Mouse (Mus musculus) midbrain, embryonic 11.5 days (tissue): ENCODE data around the gene Gmip. TPM values are rescaled to one million over a fixed set of nuclear protein-coding genes. Genes with fewer than 3 reads are reported as not detected.

Experiments used
- ATAC-seq: fragments of 200-750 bp; cut with Nextera tagmentation; 2 replicates; pipeline ENCODE4 v1.8.0; 2017; ENCODE audit warnings: moderate TSS enrichment, moderate library complexity; ENCODE audit not compliant: low FRiP score
- DNase-seq: peaks from one replicate; pipeline ENCODE4 v3.0.0; 2015; ENCODE audit warnings: low spot score; ENCODE audit errors: missing footprints
- H3K27ac ChIP-seq: fragments of 300-500 bp; sonication (generic); 2 replicates; pipeline ENCODE4 v1.5.1; 2014; ENCODE audit warnings: low read depth, low read length
- H3K27me3 ChIP-seq: fragments of 300-500 bp; sonication (generic); 2 replicates; pipeline ENCODE4 v1.6.1; 2014; ENCODE audit warnings: mild to moderate bottlenecking, low read length, moderate library complexity, mixed read lengths; ENCODE audit not compliant: control insufficient read depth, insufficient read depth
- H3K36me3 ChIP-seq: fragments of 300-500 bp; sonication (generic); 2 replicates; pipeline ENCODE4 v1.6.1; 2014; ENCODE audit warnings: mild to moderate bottlenecking, low read length, moderate library complexity, mixed read lengths; ENCODE audit not compliant: control insufficient read depth, insufficient read depth
- H3K4me1 ChIP-seq: fragments of 300-500 bp; sonication (generic); 2 replicates; pipeline ENCODE4 v1.6.1; 2014; ENCODE audit warnings: low read length; ENCODE audit not compliant: control insufficient read depth, insufficient read depth
- H3K4me2 ChIP-seq: fragments of 300-500 bp; sonication (generic); 2 replicates; pipeline ENCODE4 v1.6.1; 2014; ENCODE audit warnings: mild to moderate bottlenecking, moderate library complexity
- H3K4me3 ChIP-seq: fragments of 300-500 bp; sonication (generic); 2 replicates; pipeline ENCODE4 v1.5.1; 2014; ENCODE audit warnings: low read depth, low read length
- H3K9ac ChIP-seq: fragments of 300-500 bp; sonication (generic); 2 replicates; pipeline ENCODE4 v1.6.1; 2014; ENCODE audit warnings: low read length
- H3K9me3 ChIP-seq: fragments of 300-500 bp; sonication (generic); 2 replicates; pipeline ENCODE4 v1.6.1; 2016; ENCODE audit warnings: low read length; ENCODE audit not compliant: control insufficient read depth
- WGBS: fragments of 180-500 bp; shearing (Covaris S2); extraction: QIAGEN DNeasy Blood & Tissue Kit; methylation state at CpG from one replicate; pipeline ENCODE4 v1.1.7; 2014; 5-methylcytosine and 5-hydroxymethylcytosine counted together
- polyA plus RNA-seq: library from polyadenylated mRNA; unstranded; fragments of >200 nt; fragmentation: Nextera tagmentation; extraction: Ambion mirVana; gene quantifications from 2 replicates; pipeline ENCODE4 v1.2.1, GENCODE M21; 2014

Gmip gene
- polyA plus RNA-seq, 1 experiment from 2014 or later = 7.8 TPM

DNA sequence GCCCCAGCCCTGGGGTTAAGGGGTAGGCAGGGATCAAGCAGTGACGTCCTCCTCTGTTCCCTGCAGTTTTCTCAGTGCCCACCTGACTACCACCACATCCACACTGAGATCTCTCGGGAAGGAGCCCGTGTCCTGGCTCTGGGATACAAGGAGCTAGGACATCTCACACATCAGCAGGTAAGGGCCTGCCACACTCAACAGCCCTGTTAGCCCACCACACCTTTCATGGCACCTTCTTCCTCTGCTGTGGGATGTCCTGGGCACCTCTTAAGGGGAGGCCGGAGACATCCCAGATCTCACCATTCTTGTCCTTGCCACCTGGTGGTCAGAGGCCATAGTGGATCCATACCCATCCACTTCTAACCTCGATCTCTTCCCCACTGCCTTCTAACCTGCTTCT is 8.5 kb upstream of the Gmip start:
- Histone ChIP-seq H3K9ac (no peak overlapping the region), H3K27ac (no peak overlapping the region), H3K9me3 (no peaks in the 10 kb centered on the region), H3K27me3 (no peaks in the 10 kb centered on the region), H3K4me1 (no peaks in the 10 kb centered on the region), H3K4me2 (no peak overlapping the region), H3K4me3 (no peak overlapping the region), H3K36me3 (peaks cover 64% of the 10 kb centered on the region)
- ATAC-seq (no peak), DNase-seq (peak; percentile 72)
- 93% methylated on average over 5 of the region's 5 CpGs for WGBS

DNA sequence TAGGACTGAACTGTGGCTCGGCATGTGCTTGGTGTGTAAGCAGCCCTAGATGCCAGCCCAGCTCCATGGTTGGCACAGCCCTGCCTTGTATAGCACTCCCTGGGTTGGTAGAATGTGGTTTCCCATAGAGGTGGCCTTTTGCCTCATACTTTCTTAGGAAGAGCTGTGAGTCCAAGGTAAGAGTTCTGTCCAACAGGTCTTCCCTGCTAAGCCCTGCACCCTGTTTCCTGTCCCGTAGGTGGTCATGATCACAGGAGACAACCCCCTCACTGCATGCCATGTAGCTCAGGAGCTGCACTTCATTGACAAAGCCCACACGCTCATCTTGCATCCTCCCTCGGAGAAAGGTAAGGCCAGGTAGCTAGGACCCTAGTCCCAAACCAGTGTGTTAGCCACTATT is 6.7 kb upstream of the Gmip start:
- Histone ChIP-seq H3K4me3 (no peak overlapping the region), H3K27ac (no peak overlapping the region), H3K36me3 (peaks cover 74% of the 10 kb centered on the region), H3K4me1 (no peaks in the 10 kb centered on the region), H3K27me3 (no peaks in the 10 kb centered on the region), H3K9ac (no peak overlapping the region), H3K4me2 (no peak overlapping the region), H3K9me3 (no peaks in the 10 kb centered on the region)
- DNase-seq (peak; percentile 74), ATAC-seq (no peak)
- WGBS = 98% methylated on average over 4 of the region's 4 CpGs

DNA sequence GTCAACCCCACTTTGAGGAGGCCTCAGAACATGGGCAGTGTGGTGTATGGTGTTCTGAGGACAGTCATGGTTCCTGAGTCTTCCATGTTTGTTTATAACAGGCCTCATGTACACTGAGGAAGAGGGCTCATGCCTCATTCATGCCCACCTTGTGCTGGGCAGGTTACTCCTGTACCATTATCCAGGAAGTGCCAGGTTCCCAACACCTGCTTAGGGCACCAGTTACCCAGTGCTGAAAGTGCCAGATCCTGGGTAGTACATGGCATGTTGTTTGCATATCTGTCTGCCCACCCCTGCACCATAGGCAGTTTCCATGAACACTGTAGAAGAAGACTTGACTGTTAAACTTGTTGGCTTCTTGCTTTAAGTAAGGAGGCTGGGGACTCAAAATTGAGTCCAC is 6.3 kb upstream of the Gmip start:
- H3K4me2 ChIP-seq = no peak overlapping the region
- no peak overlapping the region for H3K9ac ChIP-seq
- H3K4me3 ChIP-seq = no peak overlapping the region
- ATAC-seq (no peak), DNase-seq (peak; percentile 80)
- H3K4me1 ChIP-seq = no peaks in the 10 kb centered on the region
- H3K27ac ChIP-seq = no peak overlapping the region
- no peaks in the 10 kb centered on the region for H3K9me3 ChIP-seq
- H3K36me3 ChIP-seq = peaks cover 74% of the 10 kb centered on the region
- no peaks in the 10 kb centered on the region for H3K27me3 ChIP-seq

DNA sequence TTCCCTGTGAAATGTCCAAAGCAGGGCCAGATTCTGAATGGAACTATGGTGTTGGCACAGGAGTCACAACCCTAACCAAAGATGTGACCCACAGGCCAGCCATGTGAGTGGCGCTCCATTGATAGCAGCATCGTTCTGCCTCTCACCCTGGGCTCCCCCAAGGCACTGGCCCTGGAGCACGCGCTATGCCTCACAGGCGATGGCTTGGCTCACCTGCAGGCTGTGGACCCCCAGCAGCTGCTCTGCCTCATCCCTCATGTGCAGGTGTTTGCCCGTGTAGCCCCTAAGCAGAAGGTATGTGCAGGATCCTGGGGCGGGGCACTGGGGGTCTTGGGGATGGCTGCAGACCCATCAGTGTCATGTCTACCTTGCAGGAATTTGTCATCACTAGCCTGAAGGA is 5.1 kb upstream of the Gmip start:
- WGBS = 96% methylated on average over 7 of the region's 7 CpGs
- Histone ChIP-seq H3K36me3 (peaks cover 74% of the 10 kb centered on the region), H3K27ac (no peak overlapping the region), H3K4me2 (no peak overlapping the region), H3K27me3 (no peaks in the 10 kb centered on the region), H3K9ac (no peak overlapping the region), H3K9me3 (no peaks in the 10 kb centered on the region), H3K4me1 (peaks cover 2% of the 10 kb centered on the region; the same call in 1 of the 2 replicates), H3K4me3 (no peak overlapping the region)
- DNase-seq (peak; percentile 37), ATAC-seq (no peak)

DNA sequence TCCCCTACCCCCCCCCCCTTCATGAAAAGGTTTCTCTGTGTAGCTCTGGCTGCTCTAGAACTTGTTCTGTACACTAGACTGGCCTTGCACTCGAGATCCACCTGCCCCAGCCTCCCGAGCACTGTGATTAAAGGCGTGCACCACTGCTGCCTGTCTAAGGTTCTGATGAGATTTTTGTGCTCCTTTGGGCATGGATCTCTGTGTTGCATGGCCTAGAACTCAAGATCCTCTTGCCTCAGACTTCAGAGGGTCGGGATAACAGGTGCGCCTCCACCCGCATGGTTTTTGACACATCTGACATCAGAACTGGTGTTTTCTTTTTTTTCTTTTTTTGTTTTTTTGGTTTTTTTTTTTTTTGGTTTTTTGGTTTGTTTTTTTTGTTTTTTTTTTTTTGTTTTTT is 3.9 kb upstream of the Gmip start:
- no peak overlapping the region for H3K4me2 ChIP-seq
- H3K4me1 ChIP-seq = peaks cover 6% of the 10 kb centered on the region; the same call in 1 of the 2 replicates
- H3K36me3 ChIP-seq = peaks cover 65% of the 10 kb centered on the region
- 92% methylated on average over 6 of the region's 6 CpGs for WGBS
- no peaks in the 10 kb centered on the region for H3K9me3 ChIP-seq
- no peak overlapping the region for H3K9ac ChIP-seq
- DNase-seq (peak; percentile 54), ATAC-seq (no peak)
- no peak overlapping the region for H3K27ac ChIP-seq
- no peaks in the 10 kb centered on the region for H3K27me3 ChIP-seq
- no peak overlapping the region for H3K4me3 ChIP-seq

DNA sequence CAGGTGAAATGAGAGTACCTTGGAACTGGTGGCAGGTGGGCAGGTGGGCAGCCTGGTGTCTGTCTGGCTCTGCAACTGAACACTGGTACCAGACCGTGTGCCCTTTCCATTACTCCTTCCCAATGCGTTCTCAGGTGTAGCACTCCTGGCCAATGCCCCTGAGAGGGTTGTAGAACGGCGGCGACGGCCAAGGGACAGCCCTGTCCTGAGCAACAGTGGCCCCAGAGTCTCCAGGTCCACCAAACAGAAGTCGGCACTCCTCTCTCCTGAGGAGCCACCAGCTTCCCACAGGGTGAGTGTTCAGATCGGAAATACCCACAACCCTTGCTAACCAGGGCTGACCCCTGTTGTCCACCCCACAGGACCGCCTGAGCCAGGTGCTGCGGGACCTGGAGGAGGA is 3.4 kb upstream of the Gmip start:
- Histone ChIP-seq H3K4me2 (no peak overlapping the region), H3K27me3 (no peaks in the 10 kb centered on the region), H3K9me3 (no peaks in the 10 kb centered on the region), H3K36me3 (peaks cover 59% of the 10 kb centered on the region), H3K9ac (no peak overlapping the region), H3K4me1 (peaks cover 6% of the 10 kb centered on the region; the same call in 1 of the 2 replicates), H3K27ac (no peak overlapping the region), H3K4me3 (no peak overlapping the region)
- ATAC-seq (no peak), DNase-seq (peak; percentile 37)
- 96% methylated on average over 10 of the region's 10 CpGs for WGBS

DNA sequence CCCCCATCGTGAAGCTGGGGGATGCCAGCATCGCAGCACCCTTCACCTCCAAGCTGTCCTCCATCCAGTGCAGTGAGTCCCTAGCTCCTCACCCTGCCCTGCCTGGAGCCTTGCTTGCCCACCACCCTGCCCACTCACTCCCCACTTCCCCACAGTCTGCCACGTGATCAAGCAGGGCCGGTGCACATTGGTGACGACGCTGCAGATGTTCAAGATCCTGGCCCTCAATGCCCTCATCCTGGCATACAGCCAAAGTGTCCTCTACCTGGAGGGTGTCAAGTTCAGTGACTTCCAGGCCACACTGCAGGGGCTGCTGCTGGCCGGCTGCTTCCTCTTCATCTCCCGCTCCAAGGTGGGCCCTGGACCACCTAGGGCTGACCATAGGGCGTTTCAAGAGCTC is 3.0 kb upstream of the Gmip start:
- Histone ChIP-seq H3K4me1 (peaks cover 6% of the 10 kb centered on the region; the same call in 1 of the 2 replicates), H3K4me3 (no peak overlapping the region), H3K27ac (no peak overlapping the region), H3K9me3 (no peaks in the 10 kb centered on the region), H3K4me2 (no peak overlapping the region), H3K27me3 (no peaks in the 10 kb centered on the region), H3K36me3 (peaks cover 58% of the 10 kb centered on the region), H3K9ac (no peak overlapping the region)
- no peak for ATAC-seq
- 95% methylated on average over 9 of the region's 9 CpGs for WGBS
- peak; percentile 56 for DNase-seq

DNA sequence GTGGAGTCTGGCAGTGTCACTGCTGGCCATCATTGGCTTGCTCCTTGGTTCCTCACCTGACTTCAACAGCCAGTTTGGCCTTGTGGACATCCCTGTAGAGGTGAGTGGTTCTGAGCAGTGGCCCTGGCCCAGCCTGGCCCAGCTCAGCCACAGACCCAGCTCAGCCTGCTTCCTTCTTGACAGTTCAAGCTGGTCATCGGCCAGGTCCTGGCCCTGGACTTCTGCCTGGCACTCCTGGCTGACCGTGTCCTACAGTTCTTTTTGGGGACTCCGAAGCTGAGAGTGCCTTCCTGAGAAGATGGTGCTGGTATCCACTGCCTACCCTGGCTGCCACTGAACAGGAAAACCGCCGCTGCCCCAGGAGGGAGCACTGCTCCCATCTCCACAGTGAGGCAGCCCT is 1.2 kb upstream of the Gmip start:
- H3K4me2 ChIP-seq = no peak overlapping the region
- DNase-seq = peak; percentile 51
- H3K27ac ChIP-seq = no peak overlapping the region
- ATAC-seq = no peak
- no peak overlapping the region for H3K4me3 ChIP-seq
- no peaks in the 10 kb centered on the region for H3K27me3 ChIP-seq
- peaks cover 6% of the 10 kb centered on the region; the same call in 1 of the 2 replicates for H3K4me1 ChIP-seq
- H3K36me3 ChIP-seq = peaks cover 46% of the 10 kb centered on the region
- 85% methylated on average over 5 of the region's 5 CpGs for WGBS
- no peaks in the 10 kb centered on the region for H3K9me3 ChIP-seq
- H3K9ac ChIP-seq = no peak overlapping the region

DNA sequence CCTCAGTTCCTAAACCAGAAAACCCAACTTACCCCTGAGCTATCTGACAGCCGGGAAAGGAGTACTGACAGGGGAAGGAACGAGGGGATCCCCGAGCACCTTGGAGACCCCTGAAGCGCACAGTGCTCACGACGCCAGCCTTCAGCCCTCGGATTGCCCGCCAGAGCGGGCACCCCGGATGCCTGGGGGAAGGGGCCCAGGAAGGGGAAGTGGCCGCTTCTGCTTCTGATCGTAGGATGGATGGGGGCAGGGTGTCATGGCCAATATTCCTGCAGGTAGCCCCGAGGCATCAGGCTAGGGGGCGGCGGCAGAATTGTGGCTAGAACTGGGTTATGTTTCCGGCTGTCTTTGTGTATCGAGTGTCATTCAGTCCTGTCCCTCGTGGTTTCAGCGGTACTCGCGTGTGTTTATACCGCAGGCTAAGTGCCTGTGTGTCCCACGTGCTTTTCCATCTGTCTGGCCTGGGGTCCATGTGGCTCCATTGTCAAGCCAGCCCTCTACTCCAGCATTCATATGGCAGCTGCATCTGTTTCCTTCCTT is 455 bp downstream of the Gmip start:
- H3K9me3 ChIP-seq = no peaks in the 10 kb centered on the region
- H3K4me2 ChIP-seq = peak overlapping the region; percentile 61
- peaks cover 31% of the 10 kb centered on the region for H3K36me3 ChIP-seq
- peak; percentile 85 for DNase-seq
- H3K27me3 ChIP-seq = no peaks in the 10 kb centered on the region
- 6% methylated on average over 23 of the region's 23 CpGs for WGBS
- H3K27ac ChIP-seq = no peak overlapping the region; the same call in 1 of the 2 replicates
- peaks cover 6% of the 10 kb centered on the region; the same call in 1 of the 2 replicates for H3K4me1 ChIP-seq
- H3K4me3 ChIP-seq = peak overlapping the region; percentile 48
- H3K9ac ChIP-seq = peak overlapping the region; percentile 65
- ATAC-seq = peak; percentile 62
